Mouse (Mus musculus) cerebellum, adult 2 months (tissue): ENCODE measurements around the gene Paip2b.

Experiments
- CTCF ChIP-seq: fragments of 200-500 bp; IDR thresholded peaks from 2 replicates; pipeline ENCODE4 v1.5.1; 2011; ENCODE audit warnings: low read depth, mild to moderate bottlenecking, control low read depth, low read length, moderate library complexity, borderline replicate concordance; ENCODE audit not compliant: insufficient read depth
- POLR2A ChIP-seq: fragments of 200-500 bp; IDR thresholded peaks from 2 replicates; pipeline ENCODE4 v1.6.1; 2011; ENCODE audit warnings: low read length, control low read depth, borderline replicate concordance; ENCODE audit not compliant: insufficient read depth

- TF ChIP-seq POLR2A = no peak
- TF ChIP-seq CTCF = no peak
These were observed 28.5 kb upstream of the Paip2b start for GRCm38 (mm10) chr6:83860033-83860432.
